Mouse (Mus musculus): Measurements from ENCODE around the gene Ctnnb1.

GRCm38 (mm10) chr9:120913152-120913551 is 15.9 kb upstream of the Ctnnb1 start:
- TF ChIP-seq CTCF (IDR thresholded peaks at IDR 0.05; ENCODE audit: low read depth) (no peak), EP300 (IDR thresholded peaks at IDR 0.05; ENCODE audit: low read depth) (no peak)

Measured in heart, postnatal 0 days (tissue).